Mouse (Mus musculus) kidney, adult 2 months (tissue): ENCODE measurements around the gene Bloc1s4. TPM values are rescaled to one million over a fixed set of nuclear protein-coding genes. Genes with fewer than 3 reads are reported as not detected.

Source experiments
- DNase-seq: peaks from one replicate; pipeline ENCODE4 v3.0.0; 2021
- H3K27ac ChIP-seq: fragments of 200-500 bp; 2 replicates; pipeline ENCODE4 v1.5.1; 2012; ENCODE audit warnings: low read depth, low read length, control low read depth, inconsistent platforms; ENCODE audit not compliant: insufficient read depth
- H3K27me3 ChIP-seq: fragments of 200-500 bp; replicated peaks from 2 replicates; pipeline ENCODE4 v1.6.1; 2012; ENCODE audit warnings: mild to moderate bottlenecking, moderate library complexity, low read length, inconsistent platforms; ENCODE audit not compliant: control insufficient read depth, insufficient read depth
- H3K36me3 ChIP-seq: fragments of 200-500 bp; 2 replicates; pipeline ENCODE4 v1.6.1; 2012; ENCODE audit warnings: mild to moderate bottlenecking, moderate library complexity, low read length, inconsistent platforms; ENCODE audit not compliant: control insufficient read depth, insufficient read depth
- H3K4me1 ChIP-seq: fragments of 200-500 bp; 2 replicates; pipeline ENCODE4 v1.6.1; 2011; ENCODE audit warnings: low read length; ENCODE audit not compliant: control insufficient read depth, insufficient read depth
- H3K4me3 ChIP-seq: fragments of 200-500 bp; 2 replicates; pipeline ENCODE4 v1.5.1; 2011; ENCODE audit warnings: mild to moderate bottlenecking, low read depth, low read length, control low read depth; ENCODE audit not compliant: insufficient read depth
- CTCF ChIP-seq: fragments of 200-500 bp; conservative IDR thresholded peaks from 2 replicates; pipeline ENCODE4 v1.5.1; 2011; ENCODE audit warnings: low read depth, mild to moderate bottlenecking, control low read depth, low read length, moderate library complexity, mixed read lengths; ENCODE audit not compliant: insufficient read depth, insufficient read length
- POLR2A ChIP-seq: fragments of 200-500 bp; IDR thresholded peaks from one replicate; pipeline ENCODE4 v1.6.1; 2011; ENCODE audit warnings: low read depth, low read length, control low read depth
- WGBS: fragments of 180-500 bp; shearing (Covaris S2); methylation state at CpG from one replicate; pipeline ENCODE4 v1.1.7; 2018; 5-methylcytosine and 5-hydroxymethylcytosine counted together
- polyA plus RNA-seq: library from polyadenylated mRNA; depleted of rRNA; stranded (reverse); fragments of >200 nt; gene quantifications from 2 replicates; pipeline ENCODE4 v1.2.3, GENCODE M21; 2012

The Bloc1s4 gene
- polyA plus RNA-seq, 1 experiment: 15.8 TPM

DNA sequence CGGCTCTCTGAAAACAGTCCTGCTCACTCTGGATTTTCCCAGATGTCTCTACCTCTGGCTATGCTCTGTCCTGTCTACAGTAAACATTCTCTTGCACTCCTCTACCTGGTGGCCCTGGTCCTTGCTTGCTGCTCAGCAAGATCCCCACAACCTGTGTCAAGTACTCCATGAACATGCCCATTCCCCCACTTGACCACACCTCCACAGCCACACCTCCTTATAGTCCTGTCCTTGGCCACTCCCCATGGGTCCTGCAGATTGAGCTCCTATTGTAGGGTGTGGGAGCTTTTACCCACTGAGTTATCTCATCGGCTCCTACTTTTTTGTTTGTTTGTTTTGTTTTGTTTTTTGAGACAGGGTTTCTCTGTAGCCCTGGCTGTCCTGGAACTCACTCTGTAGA is 30.5 kb upstream of the Bloc1s4 start:
- Histone ChIP-seq H3K4me3 (no peak overlapping the region), H3K27ac (no peak overlapping the region), H3K27me3 (no peaks in the 10 kb centered on the region), H3K4me1 (no peaks in the 10 kb centered on the region), H3K36me3 (no peaks in the 10 kb centered on the region)
- WGBS: 87% methylated on average over 1 of the region's 2 CpGs
- no peak for DNase-seq
- TF ChIP-seq POLR2A: no peak
- TF ChIP-seq CTCF: no peak

DNA sequence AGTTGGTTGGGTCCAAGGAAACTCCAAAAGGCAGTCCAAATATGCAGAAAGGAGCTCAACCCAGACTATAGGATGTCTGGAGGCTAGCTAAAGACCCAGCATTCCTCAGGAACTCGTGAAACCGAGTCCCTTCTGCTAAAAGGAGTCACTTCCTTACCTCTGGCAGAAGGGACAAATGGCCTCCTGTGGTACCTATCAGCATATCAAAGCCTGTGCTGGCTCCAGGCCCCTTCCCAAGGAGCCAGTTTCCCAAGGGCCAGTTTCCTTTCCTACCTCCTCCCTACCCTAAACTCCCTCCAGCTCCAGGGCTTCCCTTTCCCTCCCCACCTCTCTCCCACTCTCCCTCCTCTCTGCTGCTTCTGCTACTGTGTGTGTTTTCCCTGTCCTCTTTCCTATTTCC is 28.7 kb upstream of the Bloc1s4 start:
- 24% methylated on average over 2 of the region's 2 CpGs for WGBS
- TF ChIP-seq POLR2A (no peak), CTCF (no peak)
- no peak overlapping the region for H3K4me3 ChIP-seq
- H3K27ac ChIP-seq: no peak overlapping the region
- H3K36me3 ChIP-seq: no peaks in the 10 kb centered on the region
- DNase-seq: no peak
- H3K27me3 ChIP-seq: no peaks in the 10 kb centered on the region
- no peaks in the 10 kb centered on the region for H3K4me1 ChIP-seq

DNA sequence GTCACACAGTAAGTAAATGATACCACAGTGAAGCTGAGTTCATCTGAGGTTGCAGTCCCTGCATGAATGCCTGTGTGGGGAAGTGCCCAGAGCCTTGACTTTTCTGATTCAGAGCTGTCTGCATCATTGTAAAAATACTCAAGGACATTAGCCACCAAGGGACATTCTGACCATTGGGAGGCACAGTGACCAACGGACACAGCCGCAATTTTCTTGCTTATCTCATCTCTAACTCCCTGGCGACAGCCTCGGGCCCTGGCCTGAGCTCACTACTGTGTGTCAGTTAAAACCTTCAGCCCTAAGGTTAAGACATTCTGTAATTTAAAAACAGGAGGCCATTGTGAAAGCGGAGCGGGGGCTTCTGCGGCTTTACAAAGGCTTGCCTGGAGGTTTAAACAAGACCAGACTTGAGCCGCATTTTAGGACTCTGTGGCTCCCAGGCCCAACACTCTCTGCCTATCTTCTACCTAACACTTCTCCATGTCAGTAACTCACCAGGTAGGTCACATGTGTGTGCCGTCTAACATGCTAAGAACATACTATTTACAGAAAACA is 27.6 kb upstream of the Bloc1s4 start:
- Histone ChIP-seq H3K36me3 (no peaks in the 10 kb centered on the region), H3K4me3 (no peak overlapping the region), H3K4me1 (no peaks in the 10 kb centered on the region), H3K27me3 (no peaks in the 10 kb centered on the region), H3K27ac (no peak overlapping the region)
- DNase-seq: no peak
- no peak for TF ChIP-seq POLR2A
- no peak for TF ChIP-seq CTCF
- 55% methylated on average over 9 of the region's 9 CpGs for WGBS

DNA sequence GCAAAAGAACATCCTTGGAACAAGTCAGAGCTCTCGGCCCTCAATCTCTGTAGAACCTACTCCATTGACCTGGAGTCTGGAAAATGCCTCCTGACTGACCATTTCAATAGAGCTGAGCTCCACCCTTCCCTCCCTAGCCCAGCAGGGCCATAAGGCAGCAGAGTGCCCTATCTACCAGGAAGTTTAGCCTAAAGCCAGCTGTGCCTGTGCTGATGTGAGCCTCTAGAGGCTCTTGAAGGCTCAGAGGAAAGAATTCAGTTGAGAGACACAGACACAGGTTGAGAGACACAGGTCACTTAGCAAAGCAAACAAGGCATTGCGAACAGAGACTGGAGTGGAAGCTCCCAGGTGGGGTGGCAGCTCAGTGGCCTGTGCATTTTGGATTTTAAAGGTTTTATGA is 26.9 kb upstream of the Bloc1s4 start:
- no peak overlapping the region for H3K27ac ChIP-seq
- H3K4me3 ChIP-seq: no peak overlapping the region
- no peak for TF ChIP-seq CTCF
- no peak for TF ChIP-seq POLR2A
- WGBS: 90% methylated on average over 2 of the region's 2 CpGs
- no peak for DNase-seq
- H3K27me3 ChIP-seq: no peaks in the 10 kb centered on the region
- H3K36me3 ChIP-seq: no peaks in the 10 kb centered on the region
- H3K4me1 ChIP-seq: no peaks in the 10 kb centered on the region

DNA sequence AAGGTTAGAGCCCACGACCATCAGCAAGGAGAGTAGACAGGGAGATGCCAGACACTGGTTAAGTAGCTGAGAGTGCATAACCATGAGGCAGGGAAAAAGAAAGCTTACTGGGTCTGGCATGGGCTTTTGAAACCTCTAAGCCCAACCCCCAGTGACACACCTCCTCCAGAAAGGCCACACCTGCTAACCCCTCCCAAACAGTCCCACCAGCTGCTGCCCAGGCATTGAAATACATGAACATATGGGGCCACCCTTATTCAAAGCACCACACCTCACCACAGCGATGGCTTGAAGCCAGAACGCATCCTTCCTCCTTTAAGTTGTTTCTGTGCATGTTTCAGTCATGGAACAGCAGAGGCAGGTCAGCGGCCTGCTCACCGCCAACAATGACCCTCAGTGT is 24.1 kb upstream of the Bloc1s4 start:
- 88% methylated on average over 5 of the region's 5 CpGs for WGBS
- no peaks in the 10 kb centered on the region for H3K27me3 ChIP-seq
- no peak overlapping the region for H3K27ac ChIP-seq
- no peaks in the 10 kb centered on the region for H3K4me1 ChIP-seq
- TF ChIP-seq POLR2A: no peak
- no peak for TF ChIP-seq CTCF
- H3K4me3 ChIP-seq: no peak overlapping the region
- DNase-seq: no peak
- H3K36me3 ChIP-seq: no peaks in the 10 kb centered on the region

DNA sequence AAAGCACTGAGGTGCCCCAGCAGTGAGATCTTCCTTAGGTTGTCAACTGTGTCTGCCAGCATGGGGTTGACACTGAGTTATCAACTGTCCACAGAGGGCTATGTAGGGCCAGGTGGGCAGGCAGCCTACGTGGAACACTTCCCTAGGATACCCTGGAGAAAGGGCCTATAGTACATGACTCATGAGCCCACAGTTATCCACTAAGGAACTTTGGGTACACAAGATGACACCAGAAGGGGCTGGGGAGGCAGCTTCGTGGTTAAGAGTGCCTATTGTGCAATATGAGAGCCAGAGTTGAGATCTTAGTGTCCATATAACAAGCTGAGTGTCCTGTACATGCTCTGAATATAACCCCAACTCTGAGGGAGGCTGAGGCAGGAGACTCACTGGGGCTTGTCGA is 21.2 kb upstream of the Bloc1s4 start:
- no peaks in the 10 kb centered on the region for H3K36me3 ChIP-seq

DNA sequence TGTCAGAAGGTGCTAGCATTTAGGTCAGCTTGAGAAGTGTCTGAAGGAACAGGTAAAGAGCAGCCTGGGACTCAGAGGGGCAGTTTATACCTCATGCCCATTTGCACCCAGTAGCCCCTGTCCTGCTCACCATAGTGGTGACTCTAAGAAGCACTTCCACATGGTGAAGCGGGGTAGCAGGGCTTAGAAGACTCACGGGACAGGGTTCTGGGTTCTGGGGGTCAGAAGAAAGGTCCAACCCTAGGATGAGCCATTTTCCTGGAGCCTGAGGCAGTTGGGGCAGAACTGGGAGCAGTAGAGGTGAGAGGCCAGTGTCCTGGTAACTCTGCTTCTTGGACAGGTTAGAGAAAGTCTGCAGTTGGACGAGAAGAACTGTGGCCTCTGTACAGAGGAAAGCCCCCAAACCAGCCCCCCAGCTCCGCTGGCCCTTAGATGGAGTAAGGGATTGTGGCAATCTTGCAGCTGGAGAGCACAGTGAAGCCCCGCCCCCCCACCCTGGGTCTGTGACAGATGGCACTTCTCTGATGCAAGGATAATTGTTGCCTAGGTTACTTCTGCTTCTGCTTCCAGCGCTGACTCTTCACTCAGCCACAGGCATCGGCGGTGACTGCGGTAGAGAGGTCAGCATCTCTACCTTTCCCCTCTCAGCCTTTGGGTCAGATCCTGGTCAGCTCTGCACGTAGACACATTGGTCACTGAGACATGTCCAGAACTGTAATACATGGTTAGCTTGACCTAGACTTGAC is 18.7 kb upstream of the Bloc1s4 start:
- TF ChIP-seq POLR2A: no peak
- TF ChIP-seq CTCF: no peak
- no peak overlapping the region for H3K27ac ChIP-seq
- WGBS: 39% methylated on average over 10 of the region's 10 CpGs
- no peaks in the 10 kb centered on the region for H3K27me3 ChIP-seq
- H3K36me3 ChIP-seq: no peaks in the 10 kb centered on the region
- no peak overlapping the region for H3K4me3 ChIP-seq
- no peaks in the 10 kb centered on the region for H3K4me1 ChIP-seq
- DNase-seq: no peak

More for the DNA sequence above, 21.2 kb upstream of the Bloc1s4 start:
- Histone ChIP-seq H3K27ac (no peak overlapping the region), H3K27me3 (no peaks in the 10 kb centered on the region), H3K4me3 (no peak overlapping the region), H3K4me1 (no peaks in the 10 kb centered on the region)
- TF ChIP-seq CTCF: no peak
- no peak for TF ChIP-seq POLR2A
- WGBS: 70% methylated on average over 3 of the region's 3 CpGs
- DNase-seq: no peak
